Mouse (Mus musculus) cortical plate, adult 2 months (tissue): ENCODE measurements around the gene Leng1. TPM values are rescaled to one million over a fixed set of nuclear protein-coding genes. Genes with fewer than 3 reads are reported as not detected.

Experiments
- H3K27ac ChIP-seq: fragments of 200-500 bp; 2 replicates; pipeline ENCODE4 v1.5.1; 2012; ENCODE audit warnings: low read length, control low read depth, inconsistent platforms; ENCODE audit not compliant: insufficient read depth
- H3K4me1 ChIP-seq: fragments of 200-500 bp; 2 replicates; pipeline ENCODE4 v1.6.1; 2011; ENCODE audit warnings: low read length; ENCODE audit not compliant: control insufficient read depth, insufficient read depth
- H3K4me3 ChIP-seq: fragments of 200-500 bp; 2 replicates; pipeline ENCODE4 v1.5.1; 2011; ENCODE audit warnings: mild to moderate bottlenecking, low read length, control low read depth; ENCODE audit not compliant: insufficient read depth
- CTCF ChIP-seq: fragments of 200-500 bp; IDR thresholded peaks from 2 replicates; pipeline ENCODE4 v1.5.1; 2011; ENCODE audit warnings: mild to moderate bottlenecking, control low read depth, low read length; ENCODE audit not compliant: insufficient read depth; ENCODE audit errors: extremely low read depth
- POLR2A ChIP-seq: fragments of 200-500 bp; IDR thresholded peaks from 2 replicates; pipeline ENCODE4 v1.6.1; 2011; ENCODE audit warnings: mild to moderate bottlenecking, low read length, control low read depth; ENCODE audit not compliant: insufficient read depth; ENCODE audit errors: extremely low read depth
- polyA plus RNA-seq: library from polyadenylated mRNA; depleted of rRNA; stranded (reverse); fragments of >200 nt; gene quantifications from 2 replicates; pipeline ENCODE4 v1.2.3, GENCODE M21; 2012; rRNA removed

Gene Leng1
- polyA plus RNA-seq, 1 experiment = 8.3 TPM

GRCm38 (mm10) chr7:3610437-3610836, 55.2 kb downstream of the Leng1 start:
- Histone ChIP-seq H3K27ac (no peak overlapping the region), H3K4me1 (no peaks in the 10 kb centered on the region), H3K4me3 (no peak overlapping the region)
- TF ChIP-seq POLR2A (no peak), CTCF (no peak)

Other genes with a start within 250 kb of the Leng1 start
- gene Cacng6, start 241.6 kb downstream of the Leng1 start, polyA plus RNA-seq = 0.81 and 1.4 TPM in 2 replicates
- gene Tarm1, start 163.2 kb downstream of the Leng1 start, polyA plus RNA-seq = 0.06 TPM in 1 of 2 replicates, not detected in the other
- gene Oscar, start 49.7 kb downstream of the Leng1 start, polyA plus RNA-seq = 4.7 and 5.7 TPM in 2 replicates
- gene Ndufa3, start 48.5 kb downstream of the Leng1 start, polyA plus RNA-seq = 366 and 413 TPM in 2 replicates
- 38.5 and 39.3 TPM in 2 replicates for gene Tfpt, start 35.9 kb downstream of the Leng1 start, polyA plus RNA-seq
- gene Prpf31, start 35.9 kb downstream of the Leng1 start, polyA plus RNA-seq = 65.3 and 75.1 TPM in 2 replicates
- gene Cnot3, start 20.6 kb downstream of the Leng1 start, polyA plus RNA-seq = 39.9 and 44.6 TPM in 2 replicates
- 12.6 and 14.8 TPM in 2 replicates for gene Tmc4, start 11.7 kb upstream of the Leng1 start, polyA plus RNA-seq
- gene Tsen34, start 27.0 kb upstream of the Leng1 start, polyA plus RNA-seq = 88.4 and 94.9 TPM in 2 replicates
- gene Mboat7, start 27.7 kb upstream of the Leng1 start, polyA plus RNA-seq = 155 and 156 TPM in 2 replicates
- gene Rps9, start 38.2 kb upstream of the Leng1 start, polyA plus RNA-seq = 938 and 983 TPM in 2 replicates
- 0.38 and 0.40 TPM in 2 replicates for gene Pirb, start 54.6 kb upstream of the Leng1 start, polyA plus RNA-seq
- gene Gm15448, start 159.8 kb upstream of the Leng1 start, polyA plus RNA-seq = not detected in 2 replicates
- gene Pira2, start 179.2 kb upstream of the Leng1 start, polyA plus RNA-seq = not detected in 2 replicates
- 0.06 TPM in 1 of 2 replicates, not detected in the other for gene Gm14548, start 232.3 kb upstream of the Leng1 start, polyA plus RNA-seq
- 0.06 TPM in 1 of 2 replicates, not detected in the other for gene Lilra6, start 249.7 kb upstream of the Leng1 start, polyA plus RNA-seq